Mouse (Mus musculus) liver, adult 2 months (tissue): ENCODE results near the gene Ercc2.

Source experiments
- CTCF ChIP-seq: fragments of 200-500 bp; IDR thresholded peaks from 2 replicates; pipeline ENCODE4 v1.5.1; 2011; ENCODE audit warnings: low read depth, low read length, control low read depth
- POLR2A ChIP-seq: fragments of 200-500 bp; IDR thresholded peaks from 2 replicates; pipeline ENCODE4 v1.6.1; 2011; ENCODE audit warnings: low read length, control low read depth; ENCODE audit not compliant: insufficient read depth; ENCODE audit errors: extremely low read depth

- no peak for TF ChIP-seq CTCF
- TF ChIP-seq POLR2A: no peak
Measured at GRCm38 (mm10) chr7:19424051-19424450, 42.2 kb downstream of the Ercc2 start.
